Mouse (Mus musculus) forebrain, postnatal 0 days (tissue): ENCODE measurements around the gene Ubac2. TPM values are rescaled to one million over a fixed set of nuclear protein-coding genes. Genes with fewer than 3 reads are reported as not detected.
A peak's percentile ranks its signal among the peaks of the same experiment; 100 is the strongest.
"Not testable (repeated sequence)": the region's sequence is repeated elsewhere in the genome, so short reads cannot be mapped to it uniquely, and the experiment has no call there.

Experiments used
- ATAC-seq: fragments of 200-750 bp; cut with Nextera tagmentation; 2 replicates; pipeline ENCODE4 v1.8.0; 2017; ENCODE audit warnings: mild to moderate bottlenecking, moderate library complexity
- DNase-seq: peaks from one replicate; pipeline ENCODE4 v3.0.0-alpha.2; 2015
- H3K27ac ChIP-seq: fragments of 300-500 bp; sonication (generic); 2 replicates; pipeline ENCODE4 v1.5.1; 2014; ENCODE audit warnings: low read depth, mild to moderate bottlenecking, antibody characterized with exemption, low read length, moderate library complexity, mixed read lengths
- H3K27me3 ChIP-seq: fragments of 300-500 bp; sonication (generic); 2 replicates; pipeline ENCODE4 v1.6.1; 2014; ENCODE audit warnings: mild to moderate bottlenecking, low read length, mixed read lengths; ENCODE audit not compliant: insufficient read depth
- H3K36me3 ChIP-seq: fragments of 300-500 bp; sonication (generic); 2 replicates; pipeline ENCODE4 v1.6.1; 2014; ENCODE audit warnings: mild to moderate bottlenecking, moderate library complexity; ENCODE audit not compliant: insufficient read depth
- H3K4me1 ChIP-seq: fragments of 300-500 bp; sonication (generic); 2 replicates; pipeline ENCODE4 v1.6.1; 2014; ENCODE audit warnings: antibody characterized with exemption; ENCODE audit not compliant: insufficient read depth
- H3K4me2 ChIP-seq: fragments of 300-500 bp; sonication (generic); 2 replicates; pipeline ENCODE4 v1.6.1; 2014; ENCODE audit warnings: low read depth, mild to moderate bottlenecking, moderate library complexity
- H3K4me3 ChIP-seq: fragments of 300-500 bp; sonication (generic); 2 replicates; pipeline ENCODE4 v1.5.1; 2014; ENCODE audit warnings: low read depth, low read length, mixed read lengths
- H3K9ac ChIP-seq: fragments of 300-500 bp; sonication (generic); 2 replicates; pipeline ENCODE4 v1.6.1; 2014; ENCODE audit warnings: mild to moderate bottlenecking
- H3K9me3 ChIP-seq: fragments of 300-500 bp; sonication (generic); 2 replicates; pipeline ENCODE4 v1.6.1; 2016; ENCODE audit warnings: low read length
- CTCF ChIP-seq: sonication (generic); IDR thresholded peaks from 2 replicates; pipeline ENCODE4 v1.5.1; 2016; ENCODE audit warnings: antibody characterized with exemption, control low read depth, low read depth
- WGBS: fragments of 180-500 bp; shearing (Covaris S2); extraction: QIAGEN DNeasy Blood & Tissue Kit; methylation state at CpG from one replicate; pipeline ENCODE4 v1.1.7; 2014; 5-methylcytosine and 5-hydroxymethylcytosine counted together
- polyA plus RNA-seq: library from polyadenylated mRNA; unstranded; fragments of >200 nt; fragmentation: Nextera tagmentation; extraction: Ambion mirVana; gene quantifications from 2 replicates; pipeline ENCODE4 v1.2.1, GENCODE M21; 2015
- total RNA-seq: library from RNA; depleted of rRNA; stranded (reverse); fragments of >200 nt; gene quantifications from 2 replicates; pipeline ENCODE4 v1.2.3, GENCODE M21; 2014

Gene Ubac2
- total and polyA plus RNA-seq, 2 experiments from 2014 or later: 41.9 to 52.6 TPM

GRCm38 (mm10) chr14:121852531-121852930 is 25.9 kb upstream of the Ubac2 start:
- no peak overlapping the region for H3K4me3 ChIP-seq
- DNase-seq (peak; percentile 21), ATAC-seq (peak; percentile 40; the same call in 1 of the 2 replicates)
- H3K27me3 ChIP-seq: no peaks in the 10 kb centered on the region
- H3K4me2 ChIP-seq: no peak overlapping the region
- no peaks in the 10 kb centered on the region for H3K36me3 ChIP-seq
- H3K9ac ChIP-seq: no peak overlapping the region
- H3K27ac ChIP-seq: 0 out of 2 replicates have a peak overlapping the region, but pooled peaks have one; percentile 29
- 81% methylated on average over 8 of the region's 8 CpGs for WGBS
- H3K9me3 ChIP-seq: no peaks in the 10 kb centered on the region
- no peak for TF ChIP-seq CTCF
- no peaks in the 10 kb centered on the region for H3K4me1 ChIP-seq

- not testable (repeated sequence) for H3K9ac ChIP-seq, H3K36me3 ChIP-seq, H3K27me3 ChIP-seq, ATAC-seq, H3K4me2 ChIP-seq, H3K4me1 ChIP-seq, H3K27ac ChIP-seq, H3K4me3 ChIP-seq, H3K9me3 ChIP-seq
- TF ChIP-seq CTCF: peak; percentile 61
- WGBS: 14% methylated on average over 2 of the region's 2 CpGs
- DNase-seq: peak; percentile 53
These were observed 13.3 kb upstream of the Ubac2 start for GRCm38 (mm10) chr14:121865162-121865561.

- ATAC-seq (no peak), DNase-seq (no peak)
- 79% methylated on average over 3 of the region's 3 CpGs for WGBS
- no peak for TF ChIP-seq CTCF
- Histone ChIP-seq H3K27me3 (no peaks in the 10 kb centered on the region), H3K27ac (no peak overlapping the region), H3K4me2 (no peak overlapping the region), H3K9me3 (no peaks in the 10 kb centered on the region), H3K36me3 (no peaks in the 10 kb centered on the region), H3K9ac (no peak overlapping the region), H3K4me3 (no peak overlapping the region), H3K4me1 (no peaks in the 10 kb centered on the region)
These were observed 11.8 kb upstream of the Ubac2 start for GRCm38 (mm10) chr14:121866574-121866973.

- WGBS: 50% methylated on average over 1 of the region's 1 CpGs
- H3K4me3 ChIP-seq: no peak overlapping the region
- DNase-seq: no peak
These were observed 9.3 kb upstream of the Ubac2 start for GRCm38 (mm10) chr14:121869111-121869510.

GRCm38 (mm10) chr14:121872760-121873159 is 5.7 kb upstream of the Ubac2 start:
- no peaks in the 10 kb centered on the region for H3K9me3 ChIP-seq
- H3K4me1 ChIP-seq: no peaks in the 10 kb centered on the region
- DNase-seq: no peak
- H3K4me2 ChIP-seq: no peak overlapping the region
- H3K27me3 ChIP-seq: no peaks in the 10 kb centered on the region
- no peak for ATAC-seq
- no peak overlapping the region for H3K27ac ChIP-seq
- H3K9ac ChIP-seq: no peak overlapping the region
- no peaks in the 10 kb centered on the region for H3K36me3 ChIP-seq
- H3K4me3 ChIP-seq: no peak overlapping the region
- no peak for TF ChIP-seq CTCF
- WGBS: 78% methylated on average over 1 of the region's 1 CpGs

More at GRCm38 (mm10) chr14:121869111-121869510, 9.3 kb upstream of the Ubac2 start:
- no peaks in the 10 kb centered on the region for H3K27me3 ChIP-seq
- TF ChIP-seq CTCF: no peak
- no peak overlapping the region for H3K9ac ChIP-seq
- H3K4me1 ChIP-seq: no peaks in the 10 kb centered on the region
- H3K27ac ChIP-seq: no peak overlapping the region
- no peaks in the 10 kb centered on the region for H3K9me3 ChIP-seq
- H3K4me2 ChIP-seq: no peak overlapping the region
- no peak for ATAC-seq
- H3K36me3 ChIP-seq: no peaks in the 10 kb centered on the region

GRCm38 (mm10) chr14:121873172-121873571 is 5.2 kb upstream of the Ubac2 start:
- H3K4me1 ChIP-seq: no peaks in the 10 kb centered on the region
- no peak for TF ChIP-seq CTCF
- WGBS: 68% methylated on average over 2 of the region's 2 CpGs
- H3K27me3 ChIP-seq: no peaks in the 10 kb centered on the region
- ATAC-seq (no peak), DNase-seq (no peak)
- H3K36me3 ChIP-seq: no peaks in the 10 kb centered on the region
- no peak overlapping the region for H3K4me3 ChIP-seq
- H3K9ac ChIP-seq: no peak overlapping the region
- H3K27ac ChIP-seq: no peak overlapping the region
- H3K9me3 ChIP-seq: no peaks in the 10 kb centered on the region
- no peak overlapping the region for H3K4me2 ChIP-seq

- ATAC-seq: no peak
- Histone ChIP-seq H3K4me1 (no peaks in the 10 kb centered on the region), H3K9ac (no peak overlapping the region), H3K9me3 (no peaks in the 10 kb centered on the region), H3K4me3 (no peak overlapping the region), H3K27ac (no peak overlapping the region), H3K4me2 (no peak overlapping the region), H3K27me3 (no peaks in the 10 kb centered on the region), H3K36me3 (no peaks in the 10 kb centered on the region)
- 82% methylated on average over 4 of the region's 4 CpGs for whole genome bisulfite sequencing
- no peak for TF ChIP-seq CTCF
- no peak for DNase-seq
These were observed 4.8 kb upstream of the Ubac2 start for GRCm38 (mm10) chr14:121873646-121874045.

- not testable (repeated sequence) for H3K9me3 ChIP-seq, H3K27me3 ChIP-seq, H3K36me3 ChIP-seq, ATAC-seq, H3K4me3 ChIP-seq, H3K4me1 ChIP-seq, H3K27ac ChIP-seq, H3K4me2 ChIP-seq, H3K9ac ChIP-seq, DNase-seq
- 62% methylated on average over 2 of the region's 2 CpGs for WGBS
These were observed 2.2 kb upstream of the Ubac2 start for GRCm38 (mm10) chr14:121876190-121876589.
